Mouse (Mus musculus) B cell, adult 67 days (primary cell): ENCODE results near the gene Cxcl12. TPM values are rescaled to one million over a fixed set of nuclear protein-coding genes. Genes with fewer than 3 reads are reported as not detected.

Experiments used
- total RNA-seq, 2 experiments: library from RNA; stranded (reverse); gene quantifications; 4 replicates each; pipeline ENCODE4 v1.2.4; 2023

The Cxcl12 gene
- total RNA-seq, result not detected

DNA sequence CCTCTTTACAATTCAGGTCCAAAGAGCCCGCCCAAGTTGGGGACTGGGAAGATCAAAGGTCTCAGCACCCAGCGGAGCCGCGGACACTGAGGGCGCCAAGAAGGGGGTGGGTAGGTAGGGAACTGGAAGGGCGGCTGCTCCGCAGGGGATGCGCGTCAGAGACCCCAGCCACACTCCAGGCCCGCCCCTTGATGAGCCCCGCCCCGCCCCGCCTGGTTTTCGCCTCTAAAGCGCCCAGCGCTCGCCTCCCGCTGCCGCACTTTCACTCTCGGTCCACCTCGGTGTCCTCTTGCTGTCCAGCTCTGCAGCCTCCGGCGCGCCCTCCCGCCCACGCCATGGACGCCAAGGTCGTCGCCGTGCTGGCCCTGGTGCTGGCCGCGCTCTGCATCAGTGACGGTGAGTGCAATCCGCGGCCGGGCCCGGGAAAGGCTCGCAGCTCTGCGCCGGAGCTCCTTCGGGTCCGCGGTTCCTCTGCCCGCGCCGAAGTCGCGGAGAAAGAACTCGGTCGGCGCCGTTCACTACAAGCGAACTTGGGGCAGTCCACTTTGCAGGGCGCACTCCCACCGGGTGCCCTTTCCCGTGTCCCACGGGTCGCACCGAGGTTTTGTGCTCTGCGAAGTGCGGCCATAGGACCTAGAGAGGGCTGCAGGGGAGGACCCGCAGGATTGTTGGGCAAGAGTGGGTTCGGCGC lies at the start of gene Cxcl12:
Gene Cxcl12, plus strand, starts transcription at position 215 of the 691 bp plus-strand sequence.

